In genomic region chr3:108050493-108050892, GRCm38 (mm10) we compare ENCODE assay signal across 22 mouse cellular contexts. TPM values are rescaled to one million over a fixed set of nuclear protein-coding genes. Genes with fewer than 3 reads are reported as not detected.
DNase-seq lines count a peak whose midpoint lies in the region; ATAC-seq and TF ChIP-seq lines count a peak whose summit lies in the region.
"Had no signal": no experiment of that assay in that cellular context is flagged by ENCODE, and none has a peak within 500 bp of the region (broad histone marks: within the 10 kb centered on the region; RNA-seq: fewer than 3 reads in every experiment).

No protein-coding gene starts in this region.

- no peak for TF ChIP-seq POLR2A in bone marrow macrophage, adult 2 months (IDR thresholded peaks at IDR 0.05; ENCODE audit: borderline replicate concordance, low read depth, low read length)

- no peak for DNase-seq in lung, postnatal 10 days
- no peak for DNase-seq in cerebellum, postnatal 25 days
- DNase-seq: adrenal gland, postnatal 10 days; adrenal gland, postnatal 25 days; B cell, adult 2 months; cerebellum, adult 11 months; cerebellum, adult 18-20 months; cerebellum, adult 8-10 months; cerebellum, adult 9-11 months; cerebellum, postnatal 14 days; forebrain, postnatal 0 days had no signal

- ATAC-seq in megakaryocyte, adult 5-6 weeks (ENCODE audit: poor library complexity, severe bottlenecking), result peak; percentile 91
- ATAC-seq in monocyte, adult 5-6 weeks (replicated peaks; ENCODE audit: insufficient number of reproducible peaks, low FRiP score, low TSS enrichment, poor library complexity, severe bottlenecking), result peak; percentile 74
- ATAC-seq: activated CD4-positive, CD25-positive, alpha-beta regulatory T cell, adult 4 months; CD4-positive, CD25-positive, alpha-beta regulatory T cell, adult 4 months; forebrain, embryonic 13.5 days; forebrain, embryonic 15.5 days; forebrain, postnatal 0 days; Patski had no signal

- H3K27ac ChIP-seq in bone marrow macrophage, adult 2 months (ENCODE audit: insufficient read depth, low read depth, low read length), result peak overlapping the region; percentile 13; the same call in 1 of the 2 replicates
- H3K27ac ChIP-seq: embryonic facial prominence, embryonic 10.5 days; embryonic facial prominence, embryonic 12.5 days; forebrain, embryonic 13.5 days; forebrain, embryonic 15.5 days had no signal

- TF ChIP-seq CTCF in bone marrow macrophage, adult 2 months (IDR thresholded peaks at IDR 0.05; ENCODE audit: low read depth, low read length), result no peak

- H3K4me1 ChIP-seq in bone marrow macrophage, adult 2 months (ENCODE audit: control insufficient read depth, insufficient read depth, low read length), result peaks cover 28% of the 10 kb centered on the region
- H3K4me1 ChIP-seq: embryonic facial prominence, embryonic 10.5 days; embryonic facial prominence, embryonic 12.5 days; forebrain, embryonic 13.5 days; forebrain, embryonic 15.5 days had no signal

- H3K4me3 ChIP-seq in bone marrow macrophage, adult 2 months (ENCODE audit: insufficient read depth, low read length), result no peak overlapping the region
- H3K4me3 ChIP-seq: embryonic facial prominence, embryonic 10.5 days; embryonic facial prominence, embryonic 12.5 days; forebrain, embryonic 13.5 days; forebrain, embryonic 15.5 days had no signal

RNA-seq across cellular contexts. Expression of gene Gstm4, which starts 5.8 kb away (rescaled TPM):
- 10.1 and 10.7 TPM in 2 replicates for polyA plus RNA-seq in bone marrow macrophage, adult 2 months (2012; ENCODE audit: insufficient read depth, insufficient read length, missing spikeins)
- total RNA-seq in megakaryocyte, adult 5-6 weeks (2015), result 8.0 and 10.1 TPM in 2 replicates
- 6.5 and 12.1 TPM in 2 replicates for total RNA-seq in megakaryocyte, adult 5-6 weeks (2017)
- total RNA-seq in monocyte, adult 5-6 weeks (2017), result 7.4 to 12.4 TPM (median 8.4 TPM) in 3 replicates
- total RNA-seq: G1E had no signal
- polyA plus RNA-seq: G1E had no signal

RNA-seq across cellular contexts. Expression of gene Gstm1, which starts 32.7 kb away (rescaled TPM):
- polyA plus RNA-seq in bone marrow macrophage, adult 2 months (2012; ENCODE audit: insufficient read depth, insufficient read length, missing spikeins), result 313 and 329 TPM in 2 replicates
- total RNA-seq in megakaryocyte, adult 5-6 weeks (2015), result 320 and 346 TPM in 2 replicates
- 156 and 179 TPM in 2 replicates for total RNA-seq in megakaryocyte, adult 5-6 weeks (2017)
- 43.8 to 75.0 TPM (median 64.1 TPM) in 3 replicates for total RNA-seq in monocyte, adult 5-6 weeks (2017)
- total RNA-seq: G1E had no signal

RNA-seq across cellular contexts. Expression of gene Ampd2, which starts 36.0 kb away (rescaled TPM):
- polyA plus RNA-seq in bone marrow macrophage, adult 2 months (2012; ENCODE audit: insufficient read depth, insufficient read length, missing spikeins), result 22.4 and 23.8 TPM in 2 replicates
- total RNA-seq in megakaryocyte, adult 5-6 weeks (2015), result 16.3 and 20.9 TPM in 2 replicates
- 21.8 and 23.1 TPM in 2 replicates for total RNA-seq in megakaryocyte, adult 5-6 weeks (2017)
- total RNA-seq in monocyte, adult 5-6 weeks (2017), result 15.6 to 22.0 TPM (median 18.4 TPM) in 3 replicates

RNA-seq across cellular contexts. Expression of gene Gnat2, which starts 42.1 kb away (rescaled TPM):
- polyA plus RNA-seq in bone marrow macrophage, adult 2 months (2012; ENCODE audit: insufficient read depth, insufficient read length, missing spikeins), result not detected in 2 replicates
- total RNA-seq in megakaryocyte, adult 5-6 weeks (2015), result not detected in 2 replicates
- total RNA-seq in megakaryocyte, adult 5-6 weeks (2017), result not detected in 2 replicates
- not detected in 3 replicates for total RNA-seq in monocyte, adult 5-6 weeks (2017)
- polyA plus RNA-seq: activated CD4-positive, CD25-positive, alpha-beta regulatory T cell, adult 4 months; CD4-positive, CD25-positive, alpha-beta regulatory T cell, adult 4 months had no signal
